Mouse (Mus musculus) 416B (cell line): ENCODE results near the gene Nop53.

Experiments used
- DNase-seq: peaks from one replicate; pipeline ENCODE4 v3.0.0; 2011; ENCODE audit warnings: low read depth

Gene Nop53

GRCm38 (mm10) chr7:15945721-15946536 is at the start of gene Nop53:
TSS of gene Nop53 (minus strand) at chr7:15946074.
- DNase-seq: peak; percentile 99

DNA sequence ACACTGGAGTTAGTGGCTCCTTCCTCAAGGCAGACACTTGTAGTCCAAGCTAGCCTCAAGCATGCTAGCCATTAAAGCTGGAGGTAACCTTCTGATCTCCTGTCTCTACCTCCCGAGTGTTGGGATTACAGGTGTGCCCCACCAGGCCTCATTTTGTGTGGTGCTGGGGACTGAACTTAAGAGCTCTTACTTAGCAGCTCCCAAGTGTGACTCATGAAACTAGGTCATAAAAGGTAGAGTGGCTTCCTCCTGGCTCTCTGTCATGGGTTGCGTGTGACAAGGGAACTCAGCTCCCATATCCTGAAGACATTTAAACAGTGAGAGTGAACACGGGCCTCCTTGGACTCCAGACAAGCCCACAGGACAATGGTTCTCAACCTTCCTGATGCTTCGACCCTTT is 47.9 kb upstream of the Nop53 start:
- no peak for DNase-seq

DNA sequence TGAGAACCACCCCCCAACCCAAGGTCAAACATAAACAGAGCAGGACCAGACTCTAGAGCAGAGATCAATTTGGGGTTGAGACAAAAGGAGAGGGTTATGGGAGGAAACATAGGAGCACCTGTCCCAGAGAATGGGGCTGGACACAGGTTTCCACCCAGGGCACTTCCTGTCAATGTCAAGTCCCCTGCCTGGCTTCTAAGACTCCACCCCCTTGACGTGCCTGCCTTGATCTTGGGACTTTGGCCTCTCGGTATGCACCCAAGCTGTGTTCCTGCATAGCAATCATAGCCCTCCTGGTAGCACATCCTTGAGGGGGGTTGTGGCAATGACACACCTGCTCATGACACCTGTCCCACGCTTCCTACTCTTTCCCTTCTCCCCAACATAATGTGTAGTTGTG is 47.3 kb upstream of the Nop53 start:
- no peak for DNase-seq

- DNase-seq: no peak
Measured at GRCm38 (mm10) chr7:15991764-15992163, 45.9 kb upstream of the Nop53 start.

- no peak for DNase-seq
Measured at GRCm38 (mm10) chr7:15987661-15988356, 41.9 kb upstream of the Nop53 start.

- DNase-seq: peak; percentile 80
Measured at GRCm38 (mm10) chr7:15982729-15983407, 37.0 kb upstream of the Nop53 start.

DNA sequence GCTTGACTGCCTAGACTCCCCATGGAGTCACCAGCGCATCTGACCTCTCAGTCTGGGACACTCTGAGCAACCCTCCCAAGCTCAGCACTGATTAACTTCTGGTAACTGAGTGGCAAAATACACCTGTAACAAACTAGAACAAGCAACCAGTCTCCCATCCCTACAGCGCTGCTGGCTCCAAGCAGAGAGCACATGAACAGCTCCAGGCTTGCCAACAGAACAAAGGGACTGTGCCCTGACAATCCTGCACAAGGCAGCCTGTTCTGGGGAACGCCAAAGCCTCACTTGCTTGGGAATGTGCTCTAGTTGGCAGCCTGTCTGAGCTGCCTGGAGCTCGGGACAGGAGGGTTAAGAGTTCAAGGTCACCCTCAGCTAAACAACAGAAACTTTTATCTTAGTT is 35.7 kb upstream of the Nop53 start:
- no peak for DNase-seq

GRCm38 (mm10) chr7:15980246-15980645 is 34.4 kb upstream of the Nop53 start:
- DNase-seq: no peak

- peak; percentile 64 for DNase-seq
Measured at GRCm38 (mm10) chr7:15975904-15976303, 30.0 kb upstream of the Nop53 start.

DNA sequence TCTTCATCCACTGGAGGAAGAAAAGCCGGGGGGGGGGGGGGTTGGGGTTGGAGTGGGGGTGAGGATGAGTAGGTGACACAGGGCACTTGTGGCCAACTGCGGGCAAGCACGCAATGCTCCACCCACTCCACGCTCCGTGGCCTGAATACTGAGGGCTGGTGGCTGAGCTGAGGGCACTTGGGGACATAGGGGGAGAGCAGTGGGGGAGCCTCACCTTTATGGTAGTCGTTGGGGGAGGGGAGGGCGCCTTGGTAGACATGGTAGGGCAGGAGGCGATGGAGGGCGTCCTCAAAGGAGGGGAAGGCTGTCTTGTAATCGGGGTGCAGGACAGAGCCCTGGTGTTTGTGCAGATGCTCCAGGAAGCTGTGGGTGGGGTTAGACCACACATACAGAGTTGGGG is 29.6 kb upstream of the Nop53 start:
- no peak for DNase-seq

DNA sequence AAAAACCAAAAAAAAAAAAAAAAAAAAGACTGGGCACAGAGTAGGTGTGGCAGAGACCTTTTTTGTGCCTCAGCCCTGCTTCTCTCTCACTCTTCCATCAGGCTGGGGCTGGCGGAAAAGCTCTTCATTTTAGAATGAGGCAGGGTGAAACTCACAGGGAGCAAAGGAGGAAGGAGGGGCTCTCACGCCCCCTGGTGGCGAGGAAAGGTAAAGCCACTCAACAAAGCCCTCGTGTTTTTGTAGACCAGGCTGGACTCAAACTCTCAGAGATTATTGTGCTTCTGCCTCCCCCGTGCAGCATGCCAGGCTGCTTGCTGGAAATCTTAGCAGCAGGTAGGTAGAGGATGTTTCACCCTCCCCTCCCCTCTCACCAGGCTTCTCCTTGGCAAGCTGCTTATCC is 28.8 kb upstream of the Nop53 start:
- peak; percentile 67 for DNase-seq

- no peak for DNase-seq
Measured at GRCm38 (mm10) chr7:15972247-15972646, 26.4 kb upstream of the Nop53 start.

- peak; percentile 53 for DNase-seq
Measured at GRCm38 (mm10) chr7:15969674-15970073, 23.8 kb upstream of the Nop53 start.

- peak; percentile 46 for DNase-seq
Measured at GRCm38 (mm10) chr7:15968322-15968721, 22.4 kb upstream of the Nop53 start.

DNA sequence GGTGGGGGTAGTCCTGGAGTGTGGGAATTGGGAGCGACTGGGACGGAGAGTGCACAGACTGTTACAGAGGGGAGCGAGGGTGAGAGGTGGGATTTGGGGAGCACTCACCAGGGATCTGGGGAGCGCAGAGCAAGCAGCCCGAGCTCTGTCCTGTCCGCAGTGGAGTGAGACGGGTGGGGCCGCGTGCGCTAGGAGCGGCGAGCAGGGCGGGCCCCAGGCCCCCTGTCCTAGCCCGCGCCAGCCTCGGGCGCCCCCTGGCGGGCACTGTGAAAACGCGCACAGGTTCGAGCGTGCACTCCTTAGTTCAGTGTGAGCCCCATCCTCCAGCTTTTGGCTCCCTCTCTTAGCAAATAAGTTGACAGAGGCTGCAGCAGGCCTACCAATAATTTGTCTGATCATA is 21.4 kb upstream of the Nop53 start, which contains the start of gene Ehd2:
Gene Ehd2, minus strand, starts transcription at position 256 of the 400 bp plus-strand sequence.
- peak; percentile 75 for DNase-seq

- no peak for DNase-seq
Measured at GRCm38 (mm10) chr7:15966489-15966888, 20.6 kb upstream of the Nop53 start.

DNA sequence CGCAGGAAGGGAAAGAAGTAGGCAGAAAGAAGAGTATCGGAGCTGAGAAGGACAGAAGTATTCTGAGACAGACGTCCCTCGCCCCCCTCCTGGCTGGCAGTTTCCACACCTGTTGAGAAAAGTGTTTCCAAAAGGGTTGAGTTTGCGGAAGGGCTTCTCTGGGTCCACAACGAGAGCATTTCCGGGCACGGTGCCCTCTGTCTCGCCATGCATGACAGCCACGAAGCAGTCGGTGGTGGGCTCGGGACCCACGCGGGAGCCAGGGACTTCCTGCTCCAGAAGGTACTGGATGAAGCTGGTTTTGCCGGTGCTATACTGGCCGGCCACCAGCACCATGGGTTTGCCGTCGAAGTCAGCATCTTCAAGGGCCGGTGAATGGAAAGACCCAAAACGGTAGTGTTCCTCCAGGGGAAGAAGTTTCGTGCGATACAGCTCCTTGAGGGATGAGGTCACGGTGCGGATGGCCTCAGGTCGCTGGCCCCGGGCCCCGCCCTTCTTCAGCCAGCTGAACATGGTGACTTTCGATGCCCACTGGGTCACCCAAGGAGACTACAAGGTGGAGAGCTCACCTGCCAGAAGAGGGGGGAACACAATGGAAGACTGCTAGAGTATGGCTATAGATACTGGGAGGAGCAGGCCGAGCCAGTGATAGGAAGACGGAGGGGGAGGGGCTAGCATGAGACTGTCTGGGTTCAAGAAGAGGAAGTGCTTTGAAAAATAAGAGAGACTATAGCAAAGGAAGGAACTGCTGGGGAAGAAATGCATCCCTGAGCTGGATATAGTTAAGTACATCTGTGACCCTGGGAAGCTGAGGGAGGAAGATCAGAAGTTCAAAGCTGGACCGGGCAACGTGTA is 18.2 kb upstream of the Nop53 start:
- no peak for DNase-seq

GRCm38 (mm10) chr7:15962311-15963288 is 16.7 kb upstream of the Nop53 start:
- no peak for DNase-seq

- DNase-seq: no peak
Measured at GRCm38 (mm10) chr7:15961798-15962197, 15.9 kb upstream of the Nop53 start.

DNA sequence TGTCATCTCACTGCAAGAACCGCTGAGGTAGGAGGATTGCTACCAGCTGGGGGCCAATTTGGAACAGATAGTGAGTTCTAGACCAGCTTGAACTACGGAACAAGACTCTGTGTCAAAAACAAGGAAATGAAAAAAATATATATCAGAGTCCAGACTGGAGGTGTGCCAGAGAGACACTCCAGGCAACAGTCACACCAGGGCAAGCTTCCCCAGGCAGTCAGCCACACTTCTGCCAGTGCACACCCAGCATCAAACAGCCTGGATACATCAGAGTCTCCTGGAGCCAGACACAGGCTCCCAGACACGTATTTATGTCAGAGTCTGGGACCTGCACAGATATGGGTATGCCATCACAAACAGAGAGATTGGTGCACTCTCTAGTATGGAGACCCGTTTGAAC is 15.4 kb upstream of the Nop53 start:
- no peak for DNase-seq

DNA sequence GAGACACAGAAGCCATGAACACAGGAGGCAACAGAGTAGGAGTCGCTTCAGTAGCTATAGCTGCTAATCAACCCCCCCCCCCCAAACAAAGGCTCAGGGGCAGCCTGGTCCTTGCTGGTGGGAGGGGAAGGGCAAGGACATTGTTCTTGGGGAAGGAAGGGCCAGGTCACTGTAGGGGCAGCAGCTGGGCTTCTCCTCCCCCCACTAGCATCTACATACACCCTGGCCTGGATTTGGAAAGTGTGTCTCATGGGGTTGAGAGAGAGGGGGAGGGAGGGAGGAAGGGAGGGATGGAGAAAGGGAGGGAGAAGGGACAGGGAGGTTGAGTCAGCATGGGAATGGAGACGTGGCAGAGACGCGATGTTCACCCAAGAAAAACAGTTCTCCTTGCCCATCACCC is 14.8 kb upstream of the Nop53 start:
- no peak for DNase-seq
